Mouse (Mus musculus): ENCODE results near the gene Slc7a7.

Gene Slc7a7

DNA sequence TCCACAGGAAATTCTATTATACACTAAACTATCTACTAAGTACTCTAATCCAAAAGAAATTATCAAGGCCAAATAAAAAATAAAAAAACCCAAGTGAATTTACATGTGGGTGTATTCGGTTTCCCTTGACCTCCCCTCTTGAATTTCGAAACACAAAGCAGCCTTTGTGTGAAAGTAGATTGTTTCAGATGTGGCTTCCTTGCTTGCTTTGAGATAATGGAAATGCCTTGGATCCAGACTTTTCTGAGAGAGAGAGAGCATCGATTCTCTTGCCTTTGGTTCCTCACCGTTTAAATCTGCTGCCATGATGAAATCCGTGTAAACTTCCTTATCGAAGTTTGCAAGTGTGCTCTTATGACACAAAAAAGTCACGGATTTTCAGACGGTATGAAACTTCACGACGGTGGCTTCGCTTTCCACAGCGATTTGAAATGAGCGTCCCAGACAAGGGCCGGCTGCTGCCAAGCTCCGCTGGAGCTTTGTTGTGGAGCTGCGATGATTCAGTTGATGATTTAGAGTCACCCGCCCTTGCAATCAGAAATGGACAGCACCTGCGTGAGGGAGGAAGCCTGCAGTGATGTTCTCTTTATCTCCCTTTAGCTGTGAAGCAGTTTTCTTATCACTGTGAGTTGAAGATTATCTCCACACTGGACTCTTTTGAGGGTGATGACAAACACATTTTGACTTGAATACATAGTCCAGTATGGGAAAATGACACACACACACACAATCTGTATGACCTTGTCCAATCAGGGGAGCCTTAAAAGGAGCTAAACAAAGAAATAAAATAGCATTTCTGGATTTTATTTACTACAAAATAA lies 95.8 kb downstream of the Slc7a7 start:
- DNase-seq (ENCODE audit: low read depth) = no peak

Measured in naive thymus-derived CD4-positive, alpha-beta T cell, adult 2 months (primary cell).